Mouse (Mus musculus) inflammation-experienced regulatory T-cells, adult 6 months (primary cell): ENCODE data around the gene Adtrp. TPM values are rescaled to one million over a fixed set of nuclear protein-coding genes. Genes with fewer than 3 reads are reported as not detected.

Experiments
- ATAC-seq: one replicate; pipeline ENCODE4 v1.8.0; 2017
- polyA plus RNA-seq, 3 experiments: library from polyadenylated mRNA; unstranded; fragments of 100-300 nt; shearing (Covaris generic); gene quantifications; one replicate each; pipeline ENCODE4 v1.2.1; 2017

Gene Adtrp
- polyA plus RNA-seq: not detected

GRCm38 (mm10) chr13:41847516-41848126, at the start of gene Adtrp:
Adtrp (minus strand) TSS chr13:41847684.
- no peak for ATAC-seq

- ATAC-seq: no peak
These were observed 44.5 kb upstream of the Adtrp start for GRCm38 (mm10) chr13:41892016-41892415.

- ATAC-seq: no peak
These were observed 43.1 kb upstream of the Adtrp start for GRCm38 (mm10) chr13:41890618-41891017.

DNA sequence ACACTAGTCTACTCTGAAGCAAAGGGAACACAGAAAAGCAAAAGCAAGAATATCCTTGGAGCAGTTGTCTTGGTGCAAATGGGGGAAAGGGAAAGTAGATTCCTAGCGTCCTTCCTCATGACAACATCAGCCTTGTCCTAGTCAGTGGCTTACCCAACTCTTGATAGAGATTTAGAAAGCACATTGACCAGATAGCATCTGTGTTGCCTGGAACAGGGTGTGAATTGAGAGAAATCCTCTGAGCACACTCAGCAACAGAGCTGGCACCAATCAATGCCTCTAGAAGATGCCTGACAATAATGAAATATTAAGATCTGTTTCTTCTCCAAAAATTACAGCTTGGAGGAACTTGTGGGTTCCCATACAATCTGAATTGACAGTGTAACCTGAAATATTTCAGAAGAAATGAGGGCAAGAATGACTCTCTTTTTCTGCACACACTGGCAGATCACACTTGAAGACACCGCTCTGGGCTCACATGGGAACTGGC, 42.7 kb upstream of the Adtrp start:
- no peak for ATAC-seq

DNA sequence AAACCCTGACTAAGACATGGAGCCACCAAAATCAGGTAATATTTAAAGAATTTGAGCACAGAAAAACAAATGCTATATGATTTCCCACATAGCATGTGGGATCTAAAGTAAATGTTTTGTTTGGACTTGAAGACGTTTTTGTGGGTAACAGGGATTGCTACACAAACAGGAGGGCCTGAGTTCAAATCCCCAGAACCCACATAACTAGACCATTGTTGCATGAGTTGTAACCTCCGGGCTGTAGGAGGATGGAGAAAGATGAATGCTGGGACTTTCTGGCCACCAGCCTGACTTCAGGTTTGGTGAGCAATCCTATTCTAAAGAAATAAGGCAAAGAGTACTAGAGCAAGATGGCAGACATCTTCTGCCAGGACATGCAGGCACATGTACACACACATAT, 41.2 kb upstream of the Adtrp start:
- no peak for ATAC-seq

DNA sequence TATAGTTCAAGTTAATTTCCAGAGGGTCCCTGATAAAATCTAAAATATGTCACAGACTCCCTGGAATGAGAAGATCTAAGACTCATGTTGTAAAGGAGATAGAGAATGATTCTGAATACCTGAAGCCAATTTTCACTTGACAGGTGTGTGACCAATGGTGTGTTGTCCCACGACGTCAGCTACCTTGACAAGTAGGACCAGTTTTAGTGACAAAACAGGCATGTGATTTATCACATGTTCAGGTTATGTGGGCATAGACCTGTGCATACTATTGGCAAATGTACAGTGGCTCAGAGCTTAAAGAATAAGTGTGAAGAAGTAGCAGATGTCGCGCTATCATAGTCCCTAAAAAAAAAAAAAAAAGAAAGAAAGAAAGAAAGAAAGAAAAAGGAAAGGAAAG, 38.6 kb upstream of the Adtrp start:
- no peak for ATAC-seq

DNA sequence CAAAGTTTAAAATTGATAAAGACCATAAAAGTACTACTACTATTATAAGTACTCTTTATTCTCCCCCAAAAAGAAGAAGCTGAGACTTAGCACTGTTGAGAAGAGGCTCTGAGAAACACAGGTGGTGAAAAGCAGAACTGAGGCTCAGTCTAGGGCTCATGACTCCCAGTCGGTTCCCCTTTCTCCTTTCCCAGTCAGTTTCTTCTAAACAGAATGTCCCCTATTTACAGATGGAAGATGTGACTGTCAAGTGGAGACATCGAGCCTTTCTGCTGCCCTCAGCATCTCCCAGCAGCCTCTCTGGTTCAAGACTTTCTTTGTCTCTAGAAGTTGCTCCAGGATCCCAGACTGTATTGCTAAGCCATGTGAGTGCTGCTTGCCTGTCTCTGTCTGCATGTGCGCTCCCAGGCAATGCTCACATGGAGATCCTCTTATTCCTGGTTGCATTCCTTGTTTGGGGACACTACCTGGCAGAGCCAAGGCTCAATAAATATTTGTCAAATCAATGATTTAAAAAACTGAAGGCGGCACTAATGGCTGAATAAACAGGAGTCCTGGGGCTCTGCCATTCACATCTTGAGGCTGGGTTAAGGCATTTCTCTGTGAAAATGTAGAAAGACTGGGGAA, 36.3 kb upstream of the Adtrp start:
- ATAC-seq: no peak

DNA sequence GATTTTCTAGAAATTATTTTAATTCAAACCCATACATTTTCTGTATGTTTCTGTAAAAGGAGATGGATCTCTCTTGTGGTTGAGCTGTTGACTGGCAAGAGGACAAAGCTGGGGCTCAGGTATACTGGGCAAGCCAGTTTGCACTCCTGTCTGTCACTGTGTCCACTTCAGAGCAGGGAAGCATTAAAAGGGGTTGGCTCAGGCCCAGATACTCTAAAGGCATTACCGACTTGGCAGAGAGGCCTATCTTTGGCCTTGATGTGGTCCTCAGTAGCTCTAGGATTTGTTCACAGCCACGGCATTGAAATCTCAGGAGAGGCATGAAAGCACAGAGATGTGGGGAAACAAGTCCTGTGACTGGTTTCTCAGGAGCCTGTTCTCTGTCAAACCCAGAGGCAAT, 33.7 kb upstream of the Adtrp start:
- ATAC-seq: no peak

DNA sequence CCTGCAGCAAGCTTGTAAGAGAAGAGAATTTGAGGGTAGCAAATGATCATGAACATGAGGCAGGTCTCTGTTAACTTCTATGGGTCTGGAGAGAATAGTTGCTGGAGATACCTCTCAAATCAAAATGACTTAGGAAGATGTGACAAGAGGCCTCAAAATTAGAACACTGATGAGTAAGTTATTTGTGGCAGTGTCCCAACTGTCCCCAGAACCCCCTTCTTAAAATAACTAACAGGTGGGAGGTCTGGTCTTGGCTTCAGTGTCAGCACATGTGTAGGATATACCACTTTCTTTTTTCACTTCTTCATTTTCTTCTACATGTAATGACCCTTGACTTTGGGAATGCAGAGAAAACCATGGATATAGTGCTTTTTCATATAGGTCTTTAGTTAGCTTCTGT, 33.0 kb upstream of the Adtrp start:
- ATAC-seq: no peak

DNA sequence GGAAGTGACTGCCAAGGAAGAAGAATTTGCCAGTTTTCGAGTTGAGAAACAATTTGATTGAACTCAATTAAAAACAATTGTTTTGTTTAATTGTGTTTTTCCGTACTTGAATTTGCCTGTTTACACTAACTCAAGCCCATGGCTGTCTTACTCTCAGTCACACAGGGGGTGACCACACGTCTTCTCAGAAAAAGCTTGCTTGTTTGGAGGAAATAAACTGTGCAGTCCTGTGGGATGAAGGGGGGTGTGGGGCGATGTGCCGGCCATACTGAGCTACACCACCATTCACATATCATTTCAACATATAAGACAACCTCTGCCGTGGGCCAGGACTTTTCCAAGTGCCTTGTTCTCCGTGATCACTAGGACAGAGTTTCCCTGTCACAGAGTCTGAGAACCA, 25.2 kb upstream of the Adtrp start:
- no peak for ATAC-seq

GRCm38 (mm10) chr13:41872161-41872562, 24.7 kb upstream of the Adtrp start:
- no peak for ATAC-seq

DNA sequence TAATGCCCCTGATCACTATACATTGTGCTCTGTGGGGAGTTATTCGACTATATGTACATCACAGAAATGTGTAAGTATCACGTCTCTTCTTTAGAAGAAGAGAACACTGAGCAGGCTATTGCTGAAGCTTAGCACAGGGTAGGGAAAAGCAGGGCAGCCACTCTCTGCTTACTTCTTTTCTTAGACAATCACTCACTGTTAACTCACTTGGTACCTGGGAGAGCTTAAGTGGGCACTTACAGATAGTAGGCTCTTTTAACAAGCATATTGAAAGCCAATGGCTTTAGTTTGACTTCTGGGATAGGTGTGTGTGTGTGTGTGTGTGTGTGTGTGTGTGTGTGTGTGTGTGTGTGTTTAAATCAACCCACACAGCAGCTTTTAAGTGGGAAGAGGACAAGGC, 20.0 kb upstream of the Adtrp start:
- ATAC-seq: no peak

DNA sequence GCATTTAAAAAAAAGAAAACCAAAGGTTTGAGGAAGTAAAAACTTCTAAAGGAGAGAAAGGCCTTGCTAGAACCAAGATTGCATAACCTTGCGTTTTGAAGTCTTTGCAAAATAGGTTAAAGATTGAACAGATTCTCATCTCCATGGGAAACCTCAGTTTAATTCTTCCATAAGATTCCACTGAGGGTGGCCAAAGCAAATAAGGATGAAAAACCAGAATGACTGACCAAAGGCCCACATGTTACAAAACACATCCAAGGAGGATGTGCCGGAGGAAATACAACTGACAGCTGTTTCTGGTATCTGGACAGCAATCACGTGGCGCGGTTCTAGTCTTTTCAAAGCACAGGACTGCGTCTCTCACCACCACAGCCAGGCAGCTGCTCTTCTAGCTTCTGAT, 18.1 kb upstream of the Adtrp start:
- ATAC-seq: no peak

DNA sequence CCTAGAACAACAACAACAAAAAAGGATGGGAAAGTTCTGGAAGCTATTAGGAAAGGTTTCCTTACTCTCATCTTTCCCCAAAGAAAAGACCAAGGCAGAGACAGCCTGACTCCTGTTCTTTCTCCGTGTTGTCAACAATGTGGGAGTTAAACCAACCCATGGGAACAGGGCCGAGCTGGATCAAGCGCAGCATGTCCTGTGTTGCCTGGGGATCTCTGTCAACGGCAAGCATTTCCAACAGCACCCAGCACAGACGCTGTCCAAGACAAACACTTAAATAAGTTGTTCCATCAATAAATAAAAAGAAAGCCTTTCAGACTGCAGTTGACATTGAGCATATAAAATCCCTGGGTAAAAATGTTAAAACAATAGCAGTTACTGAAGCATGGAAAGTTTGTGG, 17.6 kb upstream of the Adtrp start:
- no peak for ATAC-seq

DNA sequence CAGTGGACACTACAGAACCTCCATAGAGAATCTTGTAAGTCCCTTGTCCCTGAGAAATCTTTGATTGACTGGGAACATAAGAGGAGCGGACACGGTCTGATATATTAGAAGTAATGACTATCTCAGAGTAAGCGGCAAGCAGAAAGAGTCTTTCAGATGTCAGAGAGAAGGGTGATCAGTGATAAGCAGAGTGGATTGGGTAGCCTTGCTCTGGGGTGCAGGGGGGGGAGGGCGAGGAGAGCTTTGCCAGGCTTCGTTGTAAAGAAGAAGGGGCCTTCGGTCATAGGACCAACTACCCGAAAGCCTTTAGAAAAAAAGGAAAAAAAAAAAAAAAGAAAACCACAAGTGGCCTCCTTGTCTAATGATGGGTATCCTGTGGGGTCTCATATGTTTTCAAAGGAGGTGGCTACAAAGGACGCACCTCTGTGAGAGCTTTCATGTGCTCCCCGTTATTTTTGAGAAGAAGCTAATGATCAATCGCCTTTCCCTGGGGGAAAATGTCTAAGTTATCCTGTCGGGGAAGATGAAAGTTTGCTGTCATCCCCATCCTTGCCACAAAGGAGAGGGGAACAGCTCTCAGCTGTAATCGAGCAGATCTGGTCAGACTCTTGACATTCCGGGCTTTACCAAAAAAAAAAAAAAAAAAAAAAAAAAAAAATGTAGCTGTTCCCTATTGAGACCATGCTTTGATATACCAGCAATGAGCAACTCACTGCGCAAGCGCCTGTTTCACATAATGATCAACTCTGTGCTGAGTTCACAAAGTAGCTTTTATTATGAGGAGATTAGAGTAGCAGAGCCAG, 13.3 kb upstream of the Adtrp start:
- ATAC-seq: no peak

DNA sequence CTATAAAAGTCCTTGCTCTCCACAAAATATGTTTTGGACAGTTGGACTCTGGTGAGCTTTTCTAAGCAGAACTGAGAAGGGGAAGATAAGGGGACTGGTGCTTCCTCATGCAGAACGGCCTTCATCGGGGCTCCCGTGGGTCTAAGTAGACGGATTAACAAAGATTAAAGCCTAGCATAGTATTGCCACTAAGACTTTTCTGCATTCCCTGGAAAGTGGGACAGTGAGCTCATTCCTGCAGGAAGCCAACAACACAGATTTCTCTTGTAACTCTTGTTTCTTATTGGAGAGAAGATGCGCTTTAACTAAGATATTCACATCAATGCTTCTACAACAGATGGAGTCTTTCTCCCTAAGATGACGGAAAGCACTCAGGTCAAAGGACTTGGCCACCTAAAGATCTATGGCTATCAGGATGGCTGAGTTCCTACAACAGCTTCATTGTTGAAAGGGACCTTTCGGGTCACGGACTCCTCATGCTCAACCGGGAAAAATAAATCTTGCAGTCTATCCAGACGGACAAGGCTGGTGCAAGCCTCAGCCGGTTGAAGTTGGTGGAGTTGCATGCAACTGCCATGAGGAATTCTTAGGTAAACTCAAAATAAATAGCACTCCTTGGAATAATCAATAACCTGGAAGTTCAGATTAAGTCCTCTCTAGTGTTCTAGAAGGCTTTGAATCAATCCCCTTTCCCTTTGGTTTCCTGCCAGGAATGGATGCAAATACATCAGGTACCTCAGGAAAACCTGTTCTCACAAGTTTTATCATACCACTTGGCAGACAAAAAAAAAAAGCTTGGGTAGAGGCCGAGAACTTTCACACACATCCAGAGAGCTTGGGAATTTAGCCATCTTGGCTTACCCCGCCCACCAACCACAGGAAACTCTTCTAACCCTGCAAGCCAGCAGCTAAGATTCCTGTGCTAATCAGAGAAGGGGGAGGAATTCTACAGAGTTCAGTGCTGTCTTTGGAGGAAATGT, 8.0 kb upstream of the Adtrp start:
- ATAC-seq: no peak

DNA sequence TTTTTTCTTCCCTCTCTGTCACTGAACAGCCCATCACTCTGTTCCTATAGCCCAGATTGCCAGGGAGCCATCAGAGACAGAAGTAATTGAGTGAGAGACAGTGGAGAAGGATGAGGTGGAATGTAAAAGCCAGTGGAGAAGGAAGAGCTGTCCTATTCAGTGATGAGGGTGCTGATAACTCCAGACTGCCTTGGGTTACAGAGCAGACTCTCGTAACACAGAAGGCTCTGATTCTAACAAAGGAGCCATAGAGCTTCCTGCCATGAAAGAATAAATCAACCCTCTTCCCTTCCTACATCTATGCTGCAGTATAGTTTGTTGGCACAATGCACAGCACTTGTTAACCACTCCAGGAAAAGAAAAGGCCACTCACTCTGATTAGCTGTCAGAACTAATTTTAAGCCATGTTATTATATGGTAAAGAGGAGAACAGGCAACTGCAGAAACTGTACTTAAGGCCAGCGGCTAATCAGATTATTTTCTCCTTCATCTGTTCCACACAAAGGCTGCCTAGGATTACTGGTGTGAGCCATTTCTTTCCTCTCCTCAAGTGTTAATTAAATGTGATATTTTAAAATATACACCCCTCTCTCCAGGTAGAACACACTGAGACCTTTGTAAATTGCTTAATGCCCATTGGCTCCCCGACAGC, 3.4 kb upstream of the Adtrp start:
- ATAC-seq: no peak

GRCm38 (mm10) chr13:41846516-41846915, 968 bp downstream of the Adtrp start:
- no peak for ATAC-seq

DNA sequence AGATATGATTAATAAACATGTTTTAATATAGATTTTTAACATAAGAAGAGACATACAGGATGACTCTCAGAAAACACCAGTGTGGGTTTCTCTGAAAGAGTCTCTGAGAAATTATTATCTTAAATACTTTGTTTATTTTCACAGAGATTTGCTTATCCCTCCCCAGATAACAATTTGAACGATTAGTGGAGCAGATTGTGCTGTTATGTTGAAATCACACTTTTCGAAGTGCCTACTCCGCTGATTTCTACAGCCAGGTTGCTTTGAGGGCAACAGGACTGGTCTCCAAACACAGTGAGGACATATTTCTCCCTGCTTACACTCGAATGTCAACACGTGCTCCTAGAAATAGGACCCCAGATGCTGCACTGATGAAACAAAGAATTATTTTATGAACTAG, 2.5 kb downstream of the Adtrp start:
- no peak for ATAC-seq

DNA sequence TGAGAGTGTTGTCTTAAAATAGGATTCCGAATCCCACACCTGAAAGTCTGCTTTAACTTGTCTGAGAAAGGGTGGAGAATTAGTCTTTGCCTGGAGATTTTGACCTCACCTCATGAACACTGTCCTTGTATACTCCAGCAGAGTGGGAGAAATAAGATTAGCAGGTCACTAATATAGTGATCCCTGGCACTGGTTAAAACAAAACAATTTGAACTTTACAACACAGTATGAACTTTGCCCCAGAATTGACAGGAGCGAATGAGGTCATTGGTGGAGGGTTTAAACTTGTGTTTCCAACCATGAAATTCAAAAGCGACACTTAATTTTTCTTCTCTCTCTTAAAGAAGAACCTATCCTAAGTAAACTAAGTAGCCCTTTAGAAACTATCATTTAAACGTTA, 3.4 kb downstream of the Adtrp start:
- ATAC-seq: no peak

GRCm38 (mm10) chr13:41833614-41834139, 13.8 kb downstream of the Adtrp start:
- ATAC-seq: no peak

GRCm38 (mm10) chr13:41828296-41828754, 19.2 kb downstream of the Adtrp start:
- ATAC-seq: no peak
